Mouse (Mus musculus) brain, adult 2 months (tissue): Measurements from ENCODE around the gene Olfr1494.

Experiments used
- DNase-seq: peaks from one replicate; pipeline ENCODE4 v3.0.0; 2011; ENCODE audit warnings: low read depth, low spot score

Gene Olfr1494

GRCm38 (mm10) chr19:13739428-13739827 lies at the start of gene Olfr1494:
Gene Olfr1494, plus strand, starts transcription at chr19:13739728.
- DNase-seq, result no peak

DNA sequence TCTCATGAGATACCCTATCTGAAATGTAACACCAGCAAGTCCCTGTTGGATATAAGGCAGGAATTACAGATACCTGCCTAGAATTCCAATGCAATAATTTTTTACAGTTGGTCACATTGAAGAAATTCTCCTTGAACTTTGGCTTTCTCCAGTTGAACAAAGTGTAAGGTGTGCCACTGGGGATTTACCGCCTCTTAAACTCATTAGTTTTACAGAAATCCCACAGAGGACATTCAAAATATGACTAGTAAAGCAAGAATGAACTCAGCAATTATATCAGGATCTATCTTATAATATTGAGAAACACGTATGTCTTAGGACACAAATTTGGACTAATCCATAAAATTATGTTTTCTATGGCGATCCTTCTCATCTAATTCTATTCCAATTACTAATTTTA lies 42.6 kb upstream of the Olfr1494 start, which contains the start of gene Olfr1491:
Olfr1491 (plus strand) TSS at position 301 of the 400 bp plus-strand sequence.
- no peak for DNase-seq

DNA sequence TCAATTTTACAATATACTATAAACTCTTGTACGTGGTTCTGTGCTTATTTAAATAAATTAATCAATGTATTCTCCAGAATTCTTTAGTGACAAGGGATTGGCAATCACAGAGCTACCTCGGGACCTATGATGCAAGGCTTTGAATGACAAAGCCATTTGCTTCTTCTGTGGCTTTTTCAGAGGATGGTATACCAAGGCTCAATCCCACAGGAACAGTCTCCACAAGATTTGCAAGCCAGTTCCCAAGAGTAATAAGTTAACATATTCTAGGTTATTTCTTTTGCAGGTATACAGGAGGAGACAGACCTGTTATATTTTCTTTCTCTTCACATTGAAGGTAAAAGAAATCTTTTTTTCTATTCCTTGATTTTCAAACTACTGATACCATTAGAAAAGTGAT lies 16.6 kb upstream of the Olfr1494 start, which contains the start of gene Olfr1493-ps1:
Olfr1493-ps1 (plus strand) TSS at position 301 of the 400 bp plus-strand sequence.
- DNase-seq, result no peak

GRCm38 (mm10) chr19:13749366-13749765 lies 9.8 kb downstream of the Olfr1494 start:
- DNase-seq, result peak; percentile 73

- DNase-seq, result no peak
Measured at GRCm38 (mm10) chr19:13764306-13764705, 24.8 kb downstream of the Olfr1494 start, which contains the start of gene Olfr1495. Gene Olfr1495, plus strand, starts transcription at chr19:13764606.

GRCm38 (mm10) chr19:13768565-13769276 lies 29.2 kb downstream of the Olfr1494 start:
- DNase-seq, result peak; percentile 80

DNA sequence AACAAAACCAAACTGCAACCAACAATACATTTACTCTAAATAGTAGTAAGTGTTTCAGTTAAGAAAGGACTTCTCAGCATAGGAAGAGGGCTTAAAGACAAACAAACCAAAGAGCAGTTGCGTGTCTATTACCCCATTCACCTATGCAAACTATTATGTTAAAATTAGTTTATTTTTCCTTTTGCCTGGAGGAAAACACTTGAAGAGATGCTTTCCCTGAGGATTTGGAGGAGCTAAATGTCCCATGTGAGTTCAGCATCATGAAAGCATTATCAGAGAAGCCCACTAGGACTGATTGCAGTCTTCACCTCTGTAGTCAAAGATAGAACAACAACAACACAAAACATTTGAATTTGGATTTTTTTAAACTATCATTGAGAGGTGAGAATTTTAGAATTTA lies 38.0 kb downstream of the Olfr1494 start, which contains the start of gene Olfr1496:
Olfr1496 (plus strand) TSS at position 301 of the 400 bp plus-strand sequence.
- no peak for DNase-seq

- no peak for DNase-seq
Measured at GRCm38 (mm10) chr19:13798102-13798501, 58.6 kb downstream of the Olfr1494 start, which contains the start of gene Olfr1497. Gene Olfr1497, minus strand, starts transcription at chr19:13798202.
